Mouse (Mus musculus): ENCODE data around the gene Apoc1. TPM values are rescaled to one million over a fixed set of nuclear protein-coding genes. Genes with fewer than 3 reads are reported as not detected.

Gene Apoc1
- polyA plus RNA-seq, 1 experiment from 2014 or later = 1.0 TPM

- ATAC-seq = no peak
- Histone ChIP-seq H3K4me2 (ENCODE audit: low read length) (no peak overlapping the region), H3K36me3 (ENCODE audit: control insufficient read depth, insufficient read depth, low read length) (peaks cover 19% of the 10 kb centered on the region), H3K27ac (ENCODE audit: low read length) (no peak overlapping the region), H3K9me3 (replicated peaks; ENCODE audit: control insufficient read depth, low read length, poor library complexity, severe bottlenecking) (no peaks in the 10 kb centered on the region; the same call in 1 of the 2 replicates), H3K9ac (ENCODE audit: low read depth, low read length) (no peak overlapping the region), H3K27me3 (ENCODE audit: control insufficient read depth, insufficient read depth, low read depth, low read length) (no peaks in the 10 kb centered on the region), H3K4me1 (ENCODE audit: control insufficient read depth, insufficient read depth, low read length) (no peaks in the 10 kb centered on the region), H3K4me3 (ENCODE audit: low read depth, low read length) (no peak overlapping the region)
- WGBS = 95% methylated on average over 6 of the region's 6 CpGs
Observed at GRCm38 (mm10) chr7:19722754-19723195, 30.3 kb upstream of the Apoc1 start.

- Histone ChIP-seq H3K9ac (ENCODE audit: low read depth, low read length) (no peak overlapping the region), H3K9me3 (replicated peaks; ENCODE audit: control insufficient read depth, low read length, poor library complexity, severe bottlenecking) (no peaks in the 10 kb centered on the region; the same call in 1 of the 2 replicates), H3K27me3 (ENCODE audit: control insufficient read depth, insufficient read depth, low read depth, low read length) (no peaks in the 10 kb centered on the region), H3K4me2 (ENCODE audit: low read length) (no peak overlapping the region), H3K27ac (ENCODE audit: low read length) (no peak overlapping the region), H3K4me3 (ENCODE audit: low read depth, low read length) (no peak overlapping the region), H3K4me1 (ENCODE audit: control insufficient read depth, insufficient read depth, low read length) (peaks cover 11% of the 10 kb centered on the region), H3K36me3 (ENCODE audit: control insufficient read depth, insufficient read depth, low read length) (peaks cover 10% of the 10 kb centered on the region)
- WGBS = 96% methylated on average over 4 of the region's 4 CpGs
- ATAC-seq = no peak
Observed at GRCm38 (mm10) chr7:19719200-19719599, 26.7 kb upstream of the Apoc1 start.

GRCm38 (mm10) chr7:19718297-19718952, 26.0 kb upstream of the Apoc1 start:
- ATAC-seq = no peak
- Histone ChIP-seq H3K4me3 (ENCODE audit: low read depth, low read length) (no peak overlapping the region), H3K27ac (ENCODE audit: low read length) (no peak overlapping the region), H3K36me3 (ENCODE audit: control insufficient read depth, insufficient read depth, low read length) (peaks cover 8% of the 10 kb centered on the region), H3K9me3 (replicated peaks; ENCODE audit: control insufficient read depth, low read length, poor library complexity, severe bottlenecking) (no peaks in the 10 kb centered on the region; the same call in 1 of the 2 replicates), H3K27me3 (ENCODE audit: control insufficient read depth, insufficient read depth, low read depth, low read length) (no peaks in the 10 kb centered on the region), H3K4me2 (ENCODE audit: low read length) (no peak overlapping the region), H3K4me1 (ENCODE audit: control insufficient read depth, insufficient read depth, low read length) (peaks cover 18% of the 10 kb centered on the region), H3K9ac (ENCODE audit: low read depth, low read length) (no peak overlapping the region)
- 92% methylated on average over 5 of the region's 5 CpGs for WGBS

- WGBS = 96% methylated on average over 4 of the region's 4 CpGs
- Histone ChIP-seq H3K36me3 (ENCODE audit: control insufficient read depth, insufficient read depth, low read length) (peaks cover 9% of the 10 kb centered on the region), H3K4me2 (ENCODE audit: low read length) (no peak overlapping the region), H3K27ac (ENCODE audit: low read length) (no peak overlapping the region), H3K4me1 (ENCODE audit: control insufficient read depth, insufficient read depth, low read length) (peaks cover 19% of the 10 kb centered on the region), H3K27me3 (ENCODE audit: control insufficient read depth, insufficient read depth, low read depth, low read length) (no peaks in the 10 kb centered on the region), H3K4me3 (ENCODE audit: low read depth, low read length) (no peak overlapping the region), H3K9ac (ENCODE audit: low read depth, low read length) (no peak overlapping the region), H3K9me3 (replicated peaks; ENCODE audit: control insufficient read depth, low read length, poor library complexity, severe bottlenecking) (no peaks in the 10 kb centered on the region; the same call in 1 of the 2 replicates)
- no peak for ATAC-seq
Observed at GRCm38 (mm10) chr7:19717346-19717745, 24.9 kb upstream of the Apoc1 start.

- Histone ChIP-seq H3K27me3 (ENCODE audit: control insufficient read depth, insufficient read depth, low read depth, low read length) (no peaks in the 10 kb centered on the region), H3K27ac (ENCODE audit: low read length) (peak overlapping the region; percentile 92), H3K4me3 (ENCODE audit: low read depth, low read length) (no peak overlapping the region), H3K36me3 (ENCODE audit: control insufficient read depth, insufficient read depth, low read length) (peaks cover 9% of the 10 kb centered on the region), H3K4me2 (ENCODE audit: low read length) (peak overlapping the region; percentile 74), H3K9me3 (replicated peaks; ENCODE audit: control insufficient read depth, low read length, poor library complexity, severe bottlenecking) (no peaks in the 10 kb centered on the region; the same call in 1 of the 2 replicates), H3K9ac (ENCODE audit: low read depth, low read length) (peak overlapping the region; percentile 16; the same call in 1 of the 2 replicates), H3K4me1 (ENCODE audit: control insufficient read depth, insufficient read depth, low read length) (peaks cover 19% of the 10 kb centered on the region)
- ATAC-seq = no peak
- WGBS = 91% methylated on average over 2 of the region's 2 CpGs
Observed at GRCm38 (mm10) chr7:19716822-19717221, 24.4 kb upstream of the Apoc1 start.

- Histone ChIP-seq H3K4me1 (ENCODE audit: control insufficient read depth, insufficient read depth, low read length) (peaks cover 19% of the 10 kb centered on the region), H3K36me3 (ENCODE audit: control insufficient read depth, insufficient read depth, low read length) (peaks cover 9% of the 10 kb centered on the region), H3K9me3 (replicated peaks; ENCODE audit: control insufficient read depth, low read length, poor library complexity, severe bottlenecking) (no peaks in the 10 kb centered on the region; the same call in 1 of the 2 replicates), H3K27ac (ENCODE audit: low read length) (peak overlapping the region; percentile 92), H3K4me3 (ENCODE audit: low read depth, low read length) (peak overlapping the region; percentile 44), H3K9ac (ENCODE audit: low read depth, low read length) (peak overlapping the region; percentile 61), H3K27me3 (ENCODE audit: control insufficient read depth, insufficient read depth, low read depth, low read length) (no peaks in the 10 kb centered on the region), H3K4me2 (ENCODE audit: low read length) (peak overlapping the region; percentile 74)
- no peak for ATAC-seq
- WGBS = 6% methylated on average over 18 of the region's 18 CpGs
Observed at GRCm38 (mm10) chr7:19716055-19716682, 23.7 kb upstream of the Apoc1 start.

GRCm38 (mm10) chr7:19715239-19716054, 23.0 kb upstream of the Apoc1 start, which contains the start of gene Tomm40:
Gene Tomm40, minus strand, starts transcription at chr7:19715438.
- Histone ChIP-seq H3K36me3 (ENCODE audit: control insufficient read depth, insufficient read depth, low read length) (peaks cover 13% of the 10 kb centered on the region), H3K4me1 (ENCODE audit: control insufficient read depth, insufficient read depth, low read length) (peaks cover 19% of the 10 kb centered on the region), H3K4me2 (ENCODE audit: low read length) (peak within 1 kb of the TSS; percentile 96), H3K4me3 (ENCODE audit: low read depth, low read length) (peak within 1 kb of the TSS; percentile 93), H3K27me3 (ENCODE audit: control insufficient read depth, insufficient read depth, low read depth, low read length) (no peaks in the 10 kb centered on the region), H3K9me3 (replicated peaks; ENCODE audit: control insufficient read depth, low read length, poor library complexity, severe bottlenecking) (no peaks in the 10 kb centered on the region), H3K27ac (ENCODE audit: low read length) (peak within 1 kb of the TSS; percentile 92), H3K9ac (ENCODE audit: low read depth, low read length) (peak within 1 kb of the TSS; percentile 97)
- WGBS = under 1% methylated on average over 58 of the region's 59 CpGs
- ATAC-seq = peak; percentile 98

GRCm38 (mm10) chr7:19714836-19715235, 22.4 kb upstream of the Apoc1 start:
- H3K9me3 ChIP-seq (replicated peaks; ENCODE audit: control insufficient read depth, low read length, poor library complexity, severe bottlenecking) = no peaks in the 10 kb centered on the region
- WGBS = under 1% methylated on average over 33 of the region's 39 CpGs
- peaks cover 19% of the 10 kb centered on the region for H3K4me1 ChIP-seq (ENCODE audit: control insufficient read depth, insufficient read depth, low read length)
- H3K4me3 ChIP-seq (ENCODE audit: low read depth, low read length) = peak overlapping the region; percentile 93
- ATAC-seq = no peak
- H3K27me3 ChIP-seq (ENCODE audit: control insufficient read depth, insufficient read depth, low read depth, low read length) = no peaks in the 10 kb centered on the region
- peak overlapping the region; percentile 96 for H3K4me2 ChIP-seq (ENCODE audit: low read length)
- peaks cover 15% of the 10 kb centered on the region for H3K36me3 ChIP-seq (ENCODE audit: control insufficient read depth, insufficient read depth, low read length)
- peak overlapping the region; percentile 97 for H3K9ac ChIP-seq (ENCODE audit: low read depth, low read length)
- H3K27ac ChIP-seq (ENCODE audit: low read length) = peak overlapping the region; percentile 73

All from midbrain, embryonic 16.5 days (tissue).